Mouse (Mus musculus) neural tube, embryonic 12.5 days (tissue): Measurements from ENCODE around the gene Slc9a3r2. TPM values are rescaled to one million over a fixed set of nuclear protein-coding genes. Genes with fewer than 3 reads are reported as not detected.

Experiments
- ATAC-seq: fragments of 200-750 bp; cut with Nextera tagmentation; 2 replicates; pipeline ENCODE4 v1.8.0; 2017; ENCODE audit warnings: low read depth, mild to moderate bottlenecking, moderate TSS enrichment, moderate library complexity; ENCODE audit not compliant: low FRiP score
- H3K27ac ChIP-seq: fragments of 300-500 bp; sonication (generic); 2 replicates; pipeline ENCODE4 v1.5.1; 2016
- H3K27me3 ChIP-seq: fragments of 300-500 bp; sonication (generic); replicated peaks from 2 replicates; pipeline ENCODE4 v1.6.1; 2016; ENCODE audit warnings: mild to moderate bottlenecking
- H3K36me3 ChIP-seq: fragments of 300-500 bp; sonication (generic); 2 replicates; pipeline ENCODE4 v1.6.1; 2016; ENCODE audit warnings: mild to moderate bottlenecking
- H3K4me1 ChIP-seq: fragments of 300-500 bp; sonication (generic); 2 replicates; pipeline ENCODE4 v1.6.1; 2016
- H3K4me2 ChIP-seq: fragments of 300-500 bp; sonication (generic); replicated peaks from 2 replicates; pipeline ENCODE4 v1.6.1; 2016; ENCODE audit warnings: mild to moderate bottlenecking
- H3K4me3 ChIP-seq: fragments of 300-500 bp; sonication (generic); 2 replicates; pipeline ENCODE4 v1.5.1; 2016
- H3K9ac ChIP-seq: fragments of 300-500 bp; sonication (generic); 2 replicates; pipeline ENCODE4 v1.6.1; 2016; ENCODE audit warnings: mild to moderate bottlenecking
- H3K9me3 ChIP-seq: fragments of 300-500 bp; sonication (generic); 2 replicates; pipeline ENCODE4 v1.6.1; 2016; ENCODE audit warnings: mild to moderate bottlenecking
- WGBS: fragments of 180-500 bp; shearing (Covaris S2); methylation state at CpG from one replicate; pipeline ENCODE4 v1.1.7; 2016; 5-methylcytosine and 5-hydroxymethylcytosine counted together
- polyA plus RNA-seq: library from polyadenylated mRNA; unstranded; fragments of >200 nt; fragmentation: Nextera tagmentation; extraction: Ambion mirVana; gene quantifications from 2 replicates; pipeline ENCODE4 v1.2.1, GENCODE M21; 2016

The Slc9a3r2 gene
- polyA plus RNA-seq, 1 experiment from 2014 or later: 36.9 TPM

GRCm38 (mm10) chr17:24632167-24632812 is 17.8 kb downstream of the Slc9a3r2 start, which contains the start of the genes Tsc2 and Nthl1:
Gene Tsc2 (minus strand): TSS chr17:24632630.
Gene Nthl1 (plus strand): TSS chr17:24632680.
- H3K4me1 ChIP-seq: peaks cover 15% of the 10 kb centered on the region
- ATAC-seq: peak; percentile 91
- H3K4me3 ChIP-seq: peak within 1 kb of the TSS; percentile 72
- H3K27ac ChIP-seq: no peak within 1 kb of the TSS
- peaks cover 23% of the 10 kb centered on the region for H3K36me3 ChIP-seq
- WGBS: 1% methylated on average over 51 of the region's 51 CpGs
- H3K9ac ChIP-seq: peak within 1 kb of the TSS; percentile 72
- H3K9me3 ChIP-seq: no peaks in the 10 kb centered on the region
- peak within 1 kb of the TSS; percentile 81 for H3K4me2 ChIP-seq
- no peaks in the 10 kb centered on the region for H3K27me3 ChIP-seq

GRCm38 (mm10) chr17:24630072-24630471 is 20.1 kb downstream of the Slc9a3r2 start:
- ATAC-seq: no peak
- H3K4me1 ChIP-seq: peaks cover 15% of the 10 kb centered on the region
- H3K4me2 ChIP-seq: no peak overlapping the region
- H3K9ac ChIP-seq: no peak overlapping the region
- H3K36me3 ChIP-seq: peaks cover 41% of the 10 kb centered on the region
- no peaks in the 10 kb centered on the region for H3K9me3 ChIP-seq
- no peaks in the 10 kb centered on the region for H3K27me3 ChIP-seq
- H3K27ac ChIP-seq: no peak overlapping the region
- no peak overlapping the region for H3K4me3 ChIP-seq
- 87% methylated on average over 14 of the region's 14 CpGs for WGBS

- Histone ChIP-seq H3K4me1 (peaks cover 15% of the 10 kb centered on the region), H3K4me3 (no peak overlapping the region), H3K9ac (no peak overlapping the region), H3K36me3 (peaks cover 55% of the 10 kb centered on the region), H3K27ac (no peak overlapping the region), H3K4me2 (no peak overlapping the region), H3K9me3 (no peaks in the 10 kb centered on the region), H3K27me3 (no peaks in the 10 kb centered on the region)
- WGBS: 51% methylated on average over 5 of the region's 5 CpGs
- no peak for ATAC-seq
These were observed 21.5 kb downstream of the Slc9a3r2 start for GRCm38 (mm10) chr17:24628646-24629045.

GRCm38 (mm10) chr17:24625472-24625871 is 24.7 kb downstream of the Slc9a3r2 start:
- Histone ChIP-seq H3K4me3 (no peak overlapping the region), H3K4me1 (no peaks in the 10 kb centered on the region), H3K4me2 (no peak overlapping the region), H3K27ac (no peak overlapping the region), H3K9ac (no peak overlapping the region), H3K9me3 (no peaks in the 10 kb centered on the region), H3K27me3 (no peaks in the 10 kb centered on the region), H3K36me3 (peaks cover 84% of the 10 kb centered on the region)
- ATAC-seq: no peak
- 94% methylated on average over 8 of the region's 8 CpGs for whole genome bisulfite sequencing

DNA sequence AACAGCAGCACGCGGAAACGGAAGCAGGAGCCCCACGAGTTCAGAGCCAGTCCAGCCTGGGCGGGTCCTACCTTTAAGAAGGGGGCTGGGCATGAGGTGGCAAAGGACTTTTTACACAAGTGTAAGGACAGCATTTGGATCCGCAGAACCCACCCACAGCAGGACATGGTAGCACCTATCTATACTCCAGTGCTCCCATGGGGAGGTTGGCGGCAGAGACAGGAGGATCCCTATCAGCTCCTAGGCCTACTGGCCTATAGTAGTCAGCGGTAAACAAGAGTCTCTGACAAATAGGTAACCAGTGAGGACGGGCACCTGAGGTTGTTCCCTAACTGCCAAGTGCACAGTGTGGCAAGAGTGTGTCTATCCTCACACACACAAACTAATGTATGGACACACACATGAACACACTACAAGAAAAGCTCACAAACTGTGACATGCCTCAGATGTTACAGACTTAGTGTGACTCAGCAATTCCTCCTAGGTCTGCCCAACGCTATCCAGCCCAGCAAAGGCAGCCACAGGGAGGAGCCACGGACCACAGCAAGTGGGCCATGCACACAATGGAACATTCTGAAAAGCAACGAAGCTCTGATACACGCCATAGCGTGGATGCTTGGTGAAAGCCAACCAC is 32.4 kb downstream of the Slc9a3r2 start:
- no peak for ATAC-seq
- no peaks in the 10 kb centered on the region for H3K27me3 ChIP-seq
- no peak overlapping the region for H3K27ac ChIP-seq
- H3K9ac ChIP-seq: no peak overlapping the region
- no peak overlapping the region for H3K4me2 ChIP-seq
- 89% methylated on average over 14 of the region's 14 CpGs for WGBS
- no peaks in the 10 kb centered on the region for H3K4me1 ChIP-seq
- H3K4me3 ChIP-seq: no peak overlapping the region
- peaks cover 92% of the 10 kb centered on the region for H3K36me3 ChIP-seq
- no peaks in the 10 kb centered on the region for H3K9me3 ChIP-seq

GRCm38 (mm10) chr17:24610711-24611110 is 39.4 kb downstream of the Slc9a3r2 start:
- H3K4me3 ChIP-seq: no peak overlapping the region
- H3K4me2 ChIP-seq: no peak overlapping the region
- H3K9ac ChIP-seq: no peak overlapping the region
- H3K27me3 ChIP-seq: no peaks in the 10 kb centered on the region
- no peaks in the 10 kb centered on the region for H3K4me1 ChIP-seq
- no peak for ATAC-seq
- peaks cover 75% of the 10 kb centered on the region for H3K36me3 ChIP-seq
- H3K9me3 ChIP-seq: no peaks in the 10 kb centered on the region
- no peak overlapping the region for H3K27ac ChIP-seq
- 88% methylated on average over 2 of the region's 2 CpGs for WGBS

GRCm38 (mm10) chr17:24608874-24609273 is 41.3 kb downstream of the Slc9a3r2 start:
- no peaks in the 10 kb centered on the region for H3K27me3 ChIP-seq
- H3K4me3 ChIP-seq: no peak overlapping the region
- no peak for ATAC-seq
- H3K9me3 ChIP-seq: no peaks in the 10 kb centered on the region
- no peaks in the 10 kb centered on the region for H3K4me1 ChIP-seq
- peaks cover 75% of the 10 kb centered on the region for H3K36me3 ChIP-seq
- 98% methylated on average over 8 of the region's 8 CpGs for WGBS
- no peak overlapping the region for H3K4me2 ChIP-seq
- H3K9ac ChIP-seq: no peak overlapping the region
- no peak overlapping the region for H3K27ac ChIP-seq

- Histone ChIP-seq H3K36me3 (peaks cover 75% of the 10 kb centered on the region), H3K4me2 (no peak overlapping the region)
- 97% methylated on average over 4 of the region's 4 CpGs for WGBS
These were observed 41.8 kb downstream of the Slc9a3r2 start for GRCm38 (mm10) chr17:24608370-24608769.

DNA sequence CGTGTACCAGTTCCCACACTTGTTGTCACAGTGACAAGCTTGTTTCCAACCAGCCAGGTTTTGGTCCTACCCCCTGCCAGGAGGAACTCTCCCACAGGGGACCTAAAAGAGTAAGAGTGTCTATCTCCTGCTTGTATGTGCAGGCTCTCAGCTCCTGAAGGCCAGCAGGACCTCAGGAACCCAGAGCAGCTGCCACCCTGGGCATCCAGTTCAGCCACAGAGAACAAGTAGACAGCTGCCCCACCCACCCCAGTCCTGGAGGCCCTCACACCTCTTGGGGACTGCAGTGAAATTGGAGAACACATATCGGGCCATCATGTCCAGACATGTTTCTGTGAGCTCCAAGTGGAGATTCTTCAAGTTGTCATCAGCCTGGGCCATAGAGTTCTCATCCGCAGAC is 45.6 kb downstream of the Slc9a3r2 start:
- Histone ChIP-seq H3K4me3 (no peak overlapping the region), H3K4me1 (no peaks in the 10 kb centered on the region), H3K36me3 (peaks cover 97% of the 10 kb centered on the region), H3K9ac (no peak overlapping the region), H3K4me2 (no peak overlapping the region), H3K27ac (no peak overlapping the region), H3K27me3 (no peaks in the 10 kb centered on the region), H3K9me3 (no peaks in the 10 kb centered on the region)
- 92% methylated on average over 3 of the region's 3 CpGs for WGBS
- no peak for ATAC-seq

More at GRCm38 (mm10) chr17:24608370-24608769, 41.8 kb downstream of the Slc9a3r2 start:
- Histone ChIP-seq H3K4me1 (no peaks in the 10 kb centered on the region), H3K9me3 (no peaks in the 10 kb centered on the region), H3K4me3 (no peak overlapping the region), H3K27me3 (no peaks in the 10 kb centered on the region), H3K27ac (no peak overlapping the region), H3K9ac (no peak overlapping the region)
- no peak for ATAC-seq

DNA sequence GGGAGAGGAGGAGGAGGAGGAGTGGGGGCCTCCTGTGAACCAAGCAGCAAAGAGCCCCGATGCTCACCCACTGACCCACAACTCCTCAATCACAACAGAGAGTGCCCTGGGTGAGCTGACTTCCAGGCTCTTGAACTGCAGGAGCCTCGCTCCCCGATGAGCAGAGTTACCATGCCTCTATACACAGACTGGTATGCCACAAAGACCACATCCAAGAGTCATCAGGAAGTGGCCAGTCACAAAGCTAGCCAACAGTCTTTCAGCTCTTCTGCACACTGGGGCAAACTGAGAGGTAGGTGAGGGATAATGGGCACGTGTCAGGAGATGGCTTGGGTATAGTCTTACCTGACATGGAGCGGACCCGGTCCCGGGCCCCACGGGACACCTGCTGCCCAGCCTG is 46.2 kb downstream of the Slc9a3r2 start:
- Histone ChIP-seq H3K4me3 (no peak overlapping the region), H3K4me2 (no peak overlapping the region), H3K9me3 (no peaks in the 10 kb centered on the region), H3K27me3 (no peaks in the 10 kb centered on the region), H3K9ac (no peak overlapping the region), H3K36me3 (peaks cover 100% of the 10 kb centered on the region), H3K4me1 (no peaks in the 10 kb centered on the region), H3K27ac (no peak overlapping the region)
- no peak for ATAC-seq
- 92% methylated on average over 8 of the region's 8 CpGs for WGBS

- no peak overlapping the region for H3K27ac ChIP-seq
- H3K9me3 ChIP-seq: no peaks in the 10 kb centered on the region
- WGBS: 94% methylated on average over 4 of the region's 4 CpGs
These were observed 49.6 kb downstream of the Slc9a3r2 start for GRCm38 (mm10) chr17:24600502-24600901.

DNA sequence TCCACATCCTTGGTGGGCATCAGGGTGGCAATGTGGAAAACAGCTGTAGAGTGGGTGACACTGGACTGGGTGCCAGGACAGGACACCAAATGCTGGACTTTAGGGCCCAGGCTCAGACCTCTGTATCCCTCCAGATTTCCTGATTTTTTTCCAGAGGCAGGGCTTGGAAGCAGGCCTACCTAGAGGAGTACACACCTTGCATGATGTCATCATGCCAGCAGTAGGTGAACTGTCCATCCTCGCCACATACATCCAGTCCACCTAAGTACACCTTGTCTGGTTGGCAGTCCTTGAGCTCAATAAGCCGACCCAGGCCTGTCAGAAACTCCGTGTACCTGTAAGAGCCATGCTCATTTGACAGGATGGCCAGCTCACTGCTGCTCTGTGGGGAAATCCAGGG is 52.1 kb downstream of the Slc9a3r2 start:
- Histone ChIP-seq H3K9me3 (no peaks in the 10 kb centered on the region), H3K27me3 (no peaks in the 10 kb centered on the region), H3K9ac (no peak overlapping the region), H3K4me1 (no peaks in the 10 kb centered on the region), H3K27ac (no peak overlapping the region), H3K4me3 (no peak overlapping the region), H3K4me2 (no peak overlapping the region), H3K36me3 (peaks cover 99% of the 10 kb centered on the region)
- WGBS: 93% methylated on average over 3 of the region's 3 CpGs
- no peak for ATAC-seq

More at GRCm38 (mm10) chr17:24600502-24600901, 49.6 kb downstream of the Slc9a3r2 start:
- H3K27me3 ChIP-seq: no peaks in the 10 kb centered on the region
- H3K4me1 ChIP-seq: no peaks in the 10 kb centered on the region
- H3K36me3 ChIP-seq: peaks cover 99% of the 10 kb centered on the region
- H3K9ac ChIP-seq: no peak overlapping the region
- no peak overlapping the region for H3K4me2 ChIP-seq
- no peak overlapping the region for H3K4me3 ChIP-seq
- no peak for ATAC-seq
